Mouse (Mus musculus): ENCODE results near the gene Dscaml1. TPM values are rescaled to one million over a fixed set of nuclear protein-coding genes. Genes with fewer than 3 reads are reported as not detected.

The Dscaml1 gene
- polyA plus RNA-seq, 1 experiment = 11.3 TPM

DNA sequence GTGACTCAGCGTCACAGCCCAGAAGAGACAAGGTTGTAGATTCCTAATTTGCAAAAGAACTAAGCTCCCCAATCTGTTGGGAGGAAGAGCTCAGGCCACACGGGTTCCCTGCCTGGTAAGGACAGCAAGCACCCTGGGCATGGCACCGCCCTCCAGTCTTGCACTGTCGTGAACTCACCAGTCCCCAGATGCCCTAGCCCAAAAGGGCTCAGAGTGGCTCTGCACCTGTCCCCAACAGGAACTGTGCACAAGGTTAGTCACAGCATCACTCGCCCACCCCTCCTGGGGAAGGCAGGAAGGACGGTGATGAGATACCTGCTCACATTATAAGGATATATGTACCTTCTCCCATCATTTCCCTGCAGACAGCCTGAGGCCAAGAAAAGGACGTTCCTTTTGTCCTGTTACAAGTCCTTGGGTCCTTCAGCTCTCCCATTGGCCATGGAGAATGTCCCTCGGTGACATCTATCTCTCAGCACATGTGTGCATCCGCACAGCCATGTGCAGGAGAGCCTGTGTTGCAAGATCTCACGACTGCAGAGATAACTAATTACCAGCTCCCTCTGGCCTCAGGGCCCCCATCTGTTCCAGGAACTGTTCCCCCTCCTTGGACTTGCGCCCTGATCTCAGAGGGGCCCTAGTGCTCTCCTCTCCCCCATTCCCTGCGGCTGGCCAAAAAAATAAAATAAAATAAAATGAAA, 312.7 kb downstream of the Dscaml1 start:
- DNase-seq = no peak
- no peaks in the 10 kb centered on the region; the same call in 1 of the 2 replicates for H3K27me3 ChIP-seq (ENCODE audit: control insufficient read depth, insufficient read depth, low read length)
- 54% methylated on average over 12 of the region's 12 CpGs for WGBS
- no peak overlapping the region for H3K4me3 ChIP-seq (ENCODE audit: control insufficient read depth, insufficient read depth, low read length)
- no peak overlapping the region for H3K27ac ChIP-seq (ENCODE audit: control insufficient read depth, insufficient read depth, low read length)
- no peaks in the 10 kb centered on the region for H3K4me1 ChIP-seq (replicated peaks; ENCODE audit: control insufficient read depth, insufficient read depth, low read length)
- no peaks in the 10 kb centered on the region for H3K36me3 ChIP-seq (ENCODE audit: control insufficient read depth, insufficient read depth, low read length)
- TF ChIP-seq POLR2A (IDR thresholded peaks at IDR 0.05; ENCODE audit: control insufficient read depth, extremely low read depth, insufficient read depth, low read length, poor library complexity) (no peak), CTCF (IDR thresholded peaks at IDR 0.05; ENCODE audit: borderline replicate concordance, control insufficient read depth, extremely low read depth, insufficient read depth, low read length, poor library complexity) (no peak)

DNA sequence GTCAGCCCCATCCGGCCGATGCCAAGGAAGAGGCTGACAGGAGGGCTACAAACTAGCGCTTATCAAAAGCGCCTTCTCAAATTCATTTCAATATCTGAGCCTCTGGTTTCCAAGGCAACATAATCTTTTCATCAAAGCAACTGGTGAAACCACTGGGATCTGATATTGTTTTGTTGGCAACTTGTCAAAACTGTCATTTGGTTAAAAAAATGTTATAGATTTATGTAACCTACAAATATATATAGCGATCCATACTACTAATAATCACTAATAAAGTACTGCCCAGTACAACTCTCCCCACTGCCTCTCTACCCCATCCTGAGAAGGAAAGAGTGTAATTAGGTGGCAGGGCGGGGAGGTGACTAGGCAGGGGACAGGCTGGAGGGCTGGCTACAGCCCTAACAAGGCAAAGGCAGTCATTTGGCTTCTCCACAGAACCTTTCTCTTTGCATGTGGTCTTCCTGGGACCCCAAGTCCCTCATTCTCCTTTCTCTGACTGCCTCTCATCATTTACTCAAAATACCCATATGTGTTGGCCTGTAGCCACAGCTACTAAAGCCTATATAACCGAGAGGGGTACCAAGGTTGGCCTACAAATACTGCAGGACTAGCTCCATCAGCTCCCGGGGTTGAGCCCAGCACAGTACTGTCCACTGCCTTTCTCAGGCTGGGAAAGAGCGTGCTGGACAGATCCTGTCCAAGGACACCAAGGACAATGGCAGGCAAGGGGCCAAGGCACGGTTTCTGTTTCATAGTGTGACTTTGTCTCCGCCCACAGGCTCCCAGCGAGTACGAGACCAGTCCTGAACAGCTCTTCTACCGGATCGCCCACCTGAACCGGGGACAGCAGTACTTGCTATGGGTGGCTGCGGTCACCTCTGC, 313.5 kb downstream of the Dscaml1 start:
- WGBS = 61% methylated on average over 17 of the region's 17 CpGs
- TF ChIP-seq CTCF (IDR thresholded peaks at IDR 0.05; ENCODE audit: borderline replicate concordance, control insufficient read depth, extremely low read depth, insufficient read depth, low read length, poor library complexity) = no peak
- no peak for TF ChIP-seq POLR2A (IDR thresholded peaks at IDR 0.05; ENCODE audit: control insufficient read depth, extremely low read depth, insufficient read depth, low read length, poor library complexity)
- no peaks in the 10 kb centered on the region; the same call in 1 of the 2 replicates for H3K27me3 ChIP-seq (ENCODE audit: control insufficient read depth, insufficient read depth, low read length)
- DNase-seq = no peak
- no peak overlapping the region for H3K4me3 ChIP-seq (ENCODE audit: control insufficient read depth, insufficient read depth, low read length)
- no peaks in the 10 kb centered on the region for H3K36me3 ChIP-seq (ENCODE audit: control insufficient read depth, insufficient read depth, low read length)
- H3K27ac ChIP-seq (ENCODE audit: control insufficient read depth, insufficient read depth, low read length) = no peak overlapping the region
- no peaks in the 10 kb centered on the region for H3K4me1 ChIP-seq (replicated peaks; ENCODE audit: control insufficient read depth, insufficient read depth, low read length)

DNA sequence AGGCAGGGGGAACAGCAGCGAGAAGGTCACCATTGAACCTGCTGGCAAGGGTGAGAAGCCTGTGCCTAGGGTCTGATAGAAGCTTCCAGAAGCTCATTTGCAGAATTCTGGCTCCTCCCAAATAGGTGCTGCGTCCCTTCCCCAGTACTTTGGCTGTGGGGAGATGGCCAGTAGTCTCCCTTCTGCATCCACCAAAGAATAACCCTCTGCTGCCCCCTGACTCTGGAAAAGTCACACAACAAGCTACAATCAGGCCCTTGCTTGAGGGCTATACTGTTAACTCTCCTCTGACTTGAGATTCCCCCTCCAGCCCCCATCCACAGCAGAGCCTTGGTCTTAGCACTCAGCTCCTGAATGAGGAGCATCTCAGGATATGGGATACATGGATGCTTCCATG, 314.2 kb downstream of the Dscaml1 start:
- no peaks in the 10 kb centered on the region; the same call in 1 of the 2 replicates for H3K27me3 ChIP-seq (ENCODE audit: control insufficient read depth, insufficient read depth, low read length)
- no peaks in the 10 kb centered on the region for H3K4me1 ChIP-seq (replicated peaks; ENCODE audit: control insufficient read depth, insufficient read depth, low read length)
- H3K36me3 ChIP-seq (ENCODE audit: control insufficient read depth, insufficient read depth, low read length) = no peaks in the 10 kb centered on the region
- no peak overlapping the region for H3K27ac ChIP-seq (ENCODE audit: control insufficient read depth, insufficient read depth, low read length)
- TF ChIP-seq POLR2A (IDR thresholded peaks at IDR 0.05; ENCODE audit: control insufficient read depth, extremely low read depth, insufficient read depth, low read length, poor library complexity) (no peak), CTCF (IDR thresholded peaks at IDR 0.05; ENCODE audit: borderline replicate concordance, control insufficient read depth, extremely low read depth, insufficient read depth, low read length, poor library complexity) (no peak)
- H3K4me3 ChIP-seq (ENCODE audit: control insufficient read depth, insufficient read depth, low read length) = no peak overlapping the region
- 71% methylated on average over 2 of the region's 2 CpGs for WGBS
- DNase-seq = no peak

DNA sequence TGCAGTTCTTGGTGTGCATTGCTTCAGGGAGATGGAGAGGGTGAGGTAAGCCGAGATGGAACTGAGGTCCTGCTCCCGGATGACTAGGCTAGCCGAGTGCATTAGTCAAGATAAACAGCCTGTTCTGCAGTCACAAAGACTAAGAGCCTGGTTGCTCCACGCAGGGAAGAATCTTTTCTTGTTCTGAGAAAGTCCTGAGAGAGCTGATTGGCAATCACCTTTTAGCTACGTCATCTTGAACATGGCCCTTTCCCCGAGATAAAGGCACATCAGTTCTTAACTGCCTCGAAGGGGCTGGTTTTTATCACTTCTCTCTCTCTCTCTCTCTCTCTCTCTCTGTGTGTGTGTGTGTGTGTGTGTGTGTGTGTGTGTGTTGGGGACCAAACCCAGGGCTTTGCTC, 319.0 kb downstream of the Dscaml1 start:
- no peak for DNase-seq
- Histone ChIP-seq H3K27ac (ENCODE audit: control insufficient read depth, insufficient read depth, low read length) (no peak overlapping the region), H3K4me1 (replicated peaks; ENCODE audit: control insufficient read depth, insufficient read depth, low read length) (no peaks in the 10 kb centered on the region), H3K4me3 (ENCODE audit: control insufficient read depth, insufficient read depth, low read length) (no peak overlapping the region), H3K27me3 (ENCODE audit: control insufficient read depth, insufficient read depth, low read length) (no peaks in the 10 kb centered on the region; the same call in 1 of the 2 replicates), H3K36me3 (ENCODE audit: control insufficient read depth, insufficient read depth, low read length) (no peaks in the 10 kb centered on the region)
- 53% methylated on average over 7 of the region's 7 CpGs for WGBS
- TF ChIP-seq CTCF (IDR thresholded peaks at IDR 0.05; ENCODE audit: borderline replicate concordance, control insufficient read depth, extremely low read depth, insufficient read depth, low read length, poor library complexity) = no peak
- TF ChIP-seq POLR2A (IDR thresholded peaks at IDR 0.05; ENCODE audit: control insufficient read depth, extremely low read depth, insufficient read depth, low read length, poor library complexity) = no peak

DNA sequence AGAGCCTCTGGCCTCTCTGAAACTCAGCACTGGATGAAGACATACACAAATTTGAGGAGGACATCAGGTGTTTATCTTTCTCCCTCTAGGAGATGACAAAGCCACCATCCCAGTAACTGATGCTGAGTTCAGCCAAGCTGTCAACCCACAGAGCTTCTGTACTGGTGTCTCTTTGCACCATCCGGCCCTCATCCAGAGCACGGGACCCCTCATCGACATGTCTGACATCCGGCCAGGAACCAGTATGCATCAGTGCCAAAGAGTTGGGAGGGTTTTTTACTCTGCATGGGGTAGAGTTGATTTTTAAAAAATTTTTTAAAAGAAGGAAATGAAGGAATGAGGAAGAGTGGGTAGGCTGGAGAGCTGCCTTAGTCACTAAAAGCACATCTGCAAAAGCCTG, 323.5 kb downstream of the Dscaml1 start:
- no peak overlapping the region for H3K27ac ChIP-seq (ENCODE audit: control insufficient read depth, insufficient read depth, low read length)
- DNase-seq = no peak
- H3K36me3 ChIP-seq (ENCODE audit: control insufficient read depth, insufficient read depth, low read length) = no peaks in the 10 kb centered on the region
- no peak for TF ChIP-seq POLR2A (IDR thresholded peaks at IDR 0.05; ENCODE audit: control insufficient read depth, extremely low read depth, insufficient read depth, low read length, poor library complexity)
- no peak for TF ChIP-seq CTCF (IDR thresholded peaks at IDR 0.05; ENCODE audit: borderline replicate concordance, control insufficient read depth, extremely low read depth, insufficient read depth, low read length, poor library complexity)
- H3K27me3 ChIP-seq (ENCODE audit: control insufficient read depth, insufficient read depth, low read length) = no peaks in the 10 kb centered on the region
- 89% methylated on average over 4 of the region's 4 CpGs for WGBS
- no peaks in the 10 kb centered on the region for H3K4me1 ChIP-seq (replicated peaks; ENCODE audit: control insufficient read depth, insufficient read depth, low read length)
- no peak overlapping the region for H3K4me3 ChIP-seq (ENCODE audit: control insufficient read depth, insufficient read depth, low read length)

DNA sequence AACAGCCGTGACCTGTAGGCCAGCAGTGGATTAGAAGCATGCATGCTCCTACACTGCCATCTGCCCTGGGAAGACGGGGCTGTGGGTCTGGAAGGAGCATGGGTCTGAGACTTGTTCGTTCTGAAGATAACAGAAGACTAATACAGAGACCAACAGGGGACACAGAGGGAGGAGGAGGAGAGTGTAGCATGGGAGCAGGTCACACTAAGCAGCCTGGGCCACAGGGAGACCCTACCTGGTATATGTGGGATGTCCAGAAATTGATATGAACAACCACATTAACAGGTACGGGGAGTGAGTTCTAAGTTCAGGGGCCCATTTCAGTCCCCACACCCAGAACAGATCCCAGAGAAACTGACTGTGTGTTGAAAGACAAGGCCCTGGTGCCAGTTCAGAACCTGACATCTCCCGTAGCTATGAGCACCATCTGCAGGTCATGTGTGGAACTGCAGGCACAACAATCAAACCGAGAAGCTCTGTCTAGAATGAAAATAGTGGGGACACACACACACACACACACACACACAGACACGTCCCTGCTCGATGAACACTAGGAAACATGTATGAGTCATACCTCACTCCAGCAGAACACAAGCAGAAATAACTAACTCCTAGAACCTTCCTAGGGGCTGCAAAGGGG, 328.1 kb downstream of the Dscaml1 start:
- Histone ChIP-seq H3K4me1 (replicated peaks; ENCODE audit: control insufficient read depth, insufficient read depth, low read length) (no peaks in the 10 kb centered on the region), H3K27me3 (ENCODE audit: control insufficient read depth, insufficient read depth, low read length) (no peaks in the 10 kb centered on the region), H3K36me3 (ENCODE audit: control insufficient read depth, insufficient read depth, low read length) (no peaks in the 10 kb centered on the region), H3K27ac (ENCODE audit: control insufficient read depth, insufficient read depth, low read length) (no peak overlapping the region), H3K4me3 (ENCODE audit: control insufficient read depth, insufficient read depth, low read length) (no peak overlapping the region)
- DNase-seq = peak; percentile 50
- no peak for TF ChIP-seq POLR2A (IDR thresholded peaks at IDR 0.05; ENCODE audit: control insufficient read depth, extremely low read depth, insufficient read depth, low read length, poor library complexity)
- TF ChIP-seq CTCF (IDR thresholded peaks at IDR 0.05; ENCODE audit: borderline replicate concordance, control insufficient read depth, extremely low read depth, insufficient read depth, low read length, poor library complexity) = no peak
- WGBS = 39% methylated on average over 8 of the region's 8 CpGs

Data from thymus, adult 2 months (tissue).